Mouse (Mus musculus): ENCODE measurements around the gene Gm45717.

The Gm45717 gene

DNA sequence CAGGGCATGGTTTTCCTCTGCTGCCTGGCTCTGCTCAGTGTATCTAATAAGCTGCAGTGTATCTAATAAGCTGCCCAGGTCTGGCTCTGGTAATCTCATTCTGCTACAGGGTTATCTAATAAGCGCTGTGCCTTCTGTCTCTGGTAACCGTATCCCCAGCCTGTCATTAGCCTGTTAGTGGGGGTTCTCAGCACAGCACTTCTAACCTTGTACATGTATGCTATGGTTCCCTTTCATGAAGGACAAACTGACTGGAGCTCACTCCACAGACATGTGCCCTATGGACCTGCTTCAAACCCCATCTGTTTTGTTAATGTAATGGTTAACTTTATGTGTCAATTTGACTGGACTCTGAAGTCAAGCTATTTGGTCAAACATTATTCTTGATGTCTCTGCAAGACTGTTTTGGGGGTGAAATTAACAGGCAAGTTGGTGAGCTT, 50.1 kb downstream of the Gm45717 start:
- no peak for DNase-seq (ENCODE audit: low read depth, low spot score)

- peak; percentile 50 for DNase-seq (ENCODE audit: low read depth, low spot score)
Observed at GRCm38 (mm10) chr7:140903212-140903611, 52.5 kb downstream of the Gm45717 start.

DNA sequence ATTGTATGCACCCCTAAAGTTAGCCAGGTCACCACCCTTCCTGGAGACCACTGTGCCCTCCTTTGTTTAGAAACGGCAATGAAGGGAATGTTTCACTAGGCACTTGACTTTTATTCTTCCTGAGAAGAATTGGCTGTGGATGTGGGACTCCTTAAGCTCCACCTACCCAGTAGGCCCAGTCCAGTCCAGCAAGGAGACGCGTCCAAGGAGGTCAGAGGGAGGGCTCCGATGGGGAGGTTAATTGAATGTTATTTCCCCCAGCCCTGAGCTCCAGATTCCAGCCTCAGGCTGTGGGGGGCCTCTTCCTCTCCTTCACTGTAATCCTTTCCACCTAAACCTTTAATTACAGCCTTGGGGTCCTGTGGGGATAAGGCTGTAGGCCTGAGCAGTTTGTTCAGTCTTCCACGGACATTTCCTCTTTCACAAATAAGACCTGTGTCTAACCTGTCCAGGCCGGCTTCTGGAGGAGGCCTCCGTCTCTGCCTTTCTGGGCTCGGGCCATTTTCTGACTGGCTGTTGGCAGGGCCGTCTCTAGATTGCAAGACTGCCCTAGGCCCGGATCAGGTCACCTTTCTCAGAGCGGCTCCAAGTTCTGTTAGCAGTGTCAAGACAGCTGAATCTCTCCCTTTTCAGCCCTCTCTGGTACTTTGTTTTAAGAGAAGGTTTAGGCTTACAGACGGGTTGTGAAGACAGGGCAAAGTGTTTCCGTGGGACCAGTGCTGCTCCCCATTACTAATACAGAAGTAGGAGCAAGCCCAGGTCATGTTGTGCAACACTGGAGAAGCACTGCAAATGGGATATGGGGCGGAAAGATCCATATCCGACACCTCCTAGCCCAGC, 53.5 kb downstream of the Gm45717 start:
- no peak for DNase-seq (ENCODE audit: low read depth, low spot score)

DNA sequence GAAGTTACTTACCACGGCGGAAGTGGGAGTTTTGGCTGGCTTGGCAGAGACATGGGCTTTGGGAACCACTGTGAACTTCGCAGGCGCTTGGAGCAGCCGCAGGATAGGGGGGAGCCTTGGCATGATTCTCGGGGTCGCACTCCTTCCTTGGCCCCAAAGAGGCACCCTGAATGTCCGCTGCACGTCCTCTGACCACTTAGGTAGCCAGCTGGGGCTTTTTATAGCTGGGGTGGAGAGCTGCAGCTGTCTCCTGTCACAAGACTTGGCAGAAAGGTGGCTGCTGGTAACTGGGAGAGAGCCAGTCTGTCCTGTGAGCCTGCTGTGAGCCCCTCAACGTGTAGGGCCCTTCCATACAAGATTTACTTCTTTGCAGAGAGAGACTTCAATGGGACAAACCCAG, 55.5 kb downstream of the Gm45717 start, which contains the start of gene Cox8b:
Gene Cox8b, minus strand, starts transcription at position 227 of the 400 bp plus-strand sequence.
- DNase-seq (ENCODE audit: low read depth, low spot score) = no peak

Measured in c-Kit-negative CD71-positive TER-119-positive erythroid progenitor cells, embryonic 14.5 days (primary cell).